Mouse (Mus musculus): ENCODE data around the gene Cep170b.

The Cep170b gene

DNA sequence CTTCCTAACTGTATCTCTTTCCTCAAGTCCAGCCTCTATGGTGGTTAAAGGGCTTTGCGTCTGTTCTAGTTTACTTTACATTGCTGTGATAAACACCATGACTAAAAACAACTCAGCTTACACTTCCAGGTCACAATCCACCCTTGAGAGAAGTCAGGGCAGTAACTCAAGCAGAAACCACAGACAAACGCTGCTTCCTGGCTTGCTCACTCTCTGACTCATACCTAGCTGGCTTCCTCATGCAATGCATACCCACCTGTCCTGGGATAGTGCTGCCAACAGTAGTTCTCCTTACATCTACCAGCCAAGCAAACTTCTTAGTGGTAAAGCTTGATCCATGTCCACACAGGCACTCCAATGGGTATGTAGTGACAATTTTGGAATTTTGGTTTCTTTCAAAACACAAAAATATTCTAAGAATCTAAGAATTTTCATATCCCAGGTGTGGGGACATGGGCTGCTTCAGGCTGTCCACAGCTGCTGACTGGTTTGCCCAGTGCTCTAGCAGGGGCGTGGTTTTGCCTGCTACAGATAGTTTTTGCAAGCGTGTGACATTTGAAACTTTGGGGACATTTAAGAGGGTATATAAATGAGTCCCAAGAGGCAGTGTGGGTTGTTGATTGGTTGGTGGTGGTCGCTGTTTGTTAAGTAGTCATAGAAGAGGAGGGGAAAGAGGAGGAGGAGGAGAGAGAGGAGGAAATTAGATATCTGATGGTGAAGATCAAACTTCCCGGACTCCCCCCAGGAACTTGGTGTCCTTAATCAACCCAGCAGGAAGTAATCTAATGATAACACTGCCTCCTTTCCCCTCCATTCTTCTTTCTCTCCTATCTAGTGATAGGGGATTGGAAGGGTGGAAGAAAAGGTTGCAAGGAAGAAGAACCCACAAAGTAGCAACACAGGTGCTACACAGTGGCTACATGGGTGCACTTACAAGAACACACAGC is 17.6 kb upstream of the Cep170b start:
- no peak for DNase-seq (ENCODE audit: low read depth)

DNA sequence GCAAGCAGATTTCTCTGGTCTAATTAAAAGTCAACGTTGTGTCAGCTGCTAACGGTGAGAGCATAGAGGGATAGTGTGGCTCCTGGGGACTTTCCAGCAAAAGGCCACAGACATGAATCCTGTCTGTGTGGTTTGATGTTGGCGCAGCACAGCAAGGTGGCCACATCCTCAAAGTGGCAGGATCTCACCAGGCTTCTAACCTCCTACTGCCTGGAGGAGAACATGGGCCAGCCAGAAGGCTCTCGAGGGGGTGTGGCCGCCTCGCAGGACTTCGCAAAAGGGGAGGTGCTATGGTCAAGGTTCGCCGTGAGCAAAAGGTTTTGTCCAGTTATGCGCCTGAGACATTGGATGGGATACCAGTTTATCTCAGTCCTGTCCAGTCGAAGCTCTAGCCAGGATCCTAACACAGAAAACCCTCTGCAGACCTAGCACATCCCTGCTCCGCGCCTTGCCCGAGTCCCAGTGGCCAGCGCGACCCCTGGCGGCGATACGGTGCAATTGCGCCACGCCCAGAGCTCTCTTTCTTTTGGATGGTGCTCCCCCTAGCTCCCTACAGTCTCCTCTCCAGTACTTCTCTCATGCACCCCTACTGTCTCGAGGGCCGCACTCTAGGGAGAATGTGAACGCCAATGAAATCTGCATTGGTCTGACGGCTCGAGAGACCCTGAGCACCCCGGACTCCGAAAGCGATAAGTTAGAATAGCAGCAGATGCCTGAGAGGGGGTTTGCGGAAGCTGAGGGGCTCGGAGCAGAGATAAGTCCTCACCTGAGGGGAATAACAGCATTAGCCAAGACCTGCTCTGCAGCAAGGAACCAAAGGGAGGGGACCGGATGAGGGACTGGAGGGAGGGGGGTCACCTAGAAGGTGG is 13.3 kb upstream of the Cep170b start:
- DNase-seq (ENCODE audit: low read depth), result peak; percentile 88

DNA sequence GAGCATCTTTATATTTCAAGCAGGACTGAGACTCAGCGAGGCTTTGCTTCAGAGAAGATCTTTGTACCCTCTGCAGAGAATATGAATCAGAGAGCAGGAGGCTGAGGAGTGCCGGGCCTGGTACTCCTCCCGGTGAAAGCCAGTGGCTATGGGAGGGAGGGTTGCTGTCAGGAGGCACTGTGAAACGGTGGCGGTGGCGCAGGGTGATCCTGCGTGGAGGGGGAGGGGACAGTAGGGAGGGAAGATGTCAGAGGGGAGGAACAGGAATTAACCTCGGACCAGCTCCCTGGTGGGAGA is 12.7 kb upstream of the Cep170b start:
- DNase-seq (ENCODE audit: low read depth), result no peak

DNA sequence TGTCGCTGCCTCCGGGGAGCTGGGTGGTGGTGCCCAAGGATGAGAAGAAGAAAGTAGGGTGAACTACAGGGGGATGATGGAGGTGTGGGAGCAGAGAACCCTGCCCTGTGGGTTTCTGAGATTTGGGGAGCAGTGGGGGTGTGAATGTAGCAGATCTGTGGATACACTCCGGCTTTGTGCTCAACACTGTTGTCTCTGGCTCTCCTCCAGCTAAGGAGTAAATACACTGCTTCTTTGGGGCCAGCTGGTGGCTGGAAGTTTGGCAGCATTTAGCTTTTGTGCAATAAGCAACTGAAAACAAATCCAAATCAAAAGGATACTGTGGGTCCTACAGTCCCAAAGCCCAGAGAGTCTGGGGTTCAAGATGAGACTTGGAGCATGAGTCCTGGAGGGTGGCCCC is 6.3 kb upstream of the Cep170b start:
- DNase-seq (ENCODE audit: low read depth), result no peak

DNA sequence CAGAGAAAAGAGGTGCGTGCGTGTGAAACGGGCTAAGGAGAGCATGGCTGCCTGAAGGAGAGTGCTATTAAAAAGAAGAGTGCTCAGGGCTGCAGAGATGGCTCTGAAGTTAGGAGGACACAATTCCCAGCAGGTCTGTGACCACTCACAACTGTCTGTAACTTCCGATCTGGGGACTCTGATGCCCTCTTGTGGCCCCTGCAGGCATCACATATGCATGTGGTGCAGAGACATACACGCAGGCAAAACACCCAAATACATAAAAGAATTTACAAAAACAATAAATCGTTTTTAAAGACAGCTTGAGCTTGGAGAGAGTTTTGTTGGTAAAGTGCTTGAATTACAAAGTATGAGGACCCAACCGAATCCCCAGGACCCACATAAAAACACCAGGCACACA is 3.1 kb upstream of the Cep170b start:
- DNase-seq (ENCODE audit: low read depth), result peak; percentile 69

DNA sequence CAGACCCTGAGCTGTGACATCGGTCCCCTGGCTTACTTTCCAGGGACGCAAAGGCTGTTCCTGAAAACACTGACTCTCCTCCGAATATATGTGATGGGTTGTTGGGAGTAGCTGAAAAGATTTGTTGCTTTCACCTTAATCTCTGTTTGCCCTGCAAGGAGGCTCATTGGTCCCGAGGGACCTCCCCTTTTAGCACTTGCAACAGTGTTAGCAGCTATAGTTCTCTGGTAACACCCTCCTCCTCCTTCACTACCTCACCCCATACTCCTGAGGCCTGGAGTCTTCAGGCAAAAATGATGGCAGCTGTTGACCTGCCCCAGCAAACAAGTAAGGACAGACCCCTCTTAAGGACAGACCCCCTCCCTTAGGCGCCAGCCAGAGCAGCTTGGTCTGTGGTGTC is 1.3 kb upstream of the Cep170b start:
- no peak for DNase-seq (ENCODE audit: low read depth)

DNA sequence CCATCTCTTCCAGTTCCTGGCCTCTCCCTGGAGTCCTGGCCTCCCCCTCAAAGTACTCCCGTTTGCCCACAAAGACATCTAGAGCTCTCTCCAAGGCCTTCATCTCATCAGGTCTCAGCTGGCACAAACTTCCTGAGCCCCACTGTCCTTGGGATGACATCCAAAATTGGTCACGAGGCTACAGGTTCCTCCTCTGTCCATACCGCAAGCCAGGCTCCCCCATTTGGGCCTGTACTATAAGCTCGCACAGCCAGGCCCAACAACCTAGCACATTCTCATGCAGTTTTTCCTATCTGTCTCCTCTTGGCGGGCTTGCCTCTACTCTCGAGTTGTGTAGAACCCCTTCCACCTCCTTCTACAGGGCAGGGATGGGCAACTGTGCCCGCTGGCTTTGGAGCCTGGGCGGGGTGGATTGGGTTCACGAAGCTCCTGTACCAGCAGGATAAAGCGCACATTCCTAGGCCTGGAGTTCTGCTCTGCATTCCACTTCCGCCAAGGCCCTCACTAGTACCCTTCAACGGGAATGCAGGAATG is 702 bp downstream of the Cep170b start:
- DNase-seq (ENCODE audit: low read depth), result no peak

DNA sequence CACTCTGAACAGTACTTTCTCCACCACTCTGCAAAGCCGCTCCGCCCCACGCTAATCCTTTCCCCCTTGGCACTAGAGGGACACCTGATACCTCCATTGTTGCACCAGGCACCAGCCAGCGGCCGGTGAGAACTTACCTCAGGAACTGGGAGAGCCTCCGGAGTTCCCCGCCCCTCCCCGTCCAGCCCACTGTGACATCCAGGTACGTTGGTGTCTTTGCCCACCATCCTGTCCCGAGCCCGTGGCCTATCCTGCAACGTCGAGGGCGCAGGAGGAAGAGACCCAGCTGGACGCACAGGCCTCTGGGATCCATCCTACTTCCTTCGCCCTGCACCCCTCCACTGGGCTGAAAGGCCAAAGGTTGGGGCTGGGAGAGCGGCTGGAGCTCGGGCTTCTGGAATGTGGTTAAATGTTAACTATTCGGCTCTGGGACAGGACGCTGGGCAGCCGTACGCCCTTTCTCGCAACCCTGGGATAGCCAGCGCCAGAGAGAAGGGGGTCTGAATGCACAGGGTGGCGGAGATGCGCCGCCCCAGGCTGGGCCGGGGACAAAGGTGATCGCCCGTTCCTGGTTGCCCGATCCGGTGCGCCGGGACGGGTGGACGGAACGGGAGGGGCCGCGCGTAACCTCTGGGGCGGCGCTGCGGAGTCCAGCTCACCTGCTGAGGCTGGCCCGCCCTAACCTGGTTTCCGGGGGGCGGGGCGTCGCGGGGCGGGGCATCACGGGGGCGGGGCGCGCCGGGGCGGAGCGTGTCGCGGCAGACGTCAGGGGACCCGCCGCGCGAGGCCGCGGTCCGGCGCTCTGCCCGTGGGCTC is 1.4 kb downstream of the Cep170b start:
- DNase-seq (ENCODE audit: low read depth), result peak; percentile 72

DNA sequence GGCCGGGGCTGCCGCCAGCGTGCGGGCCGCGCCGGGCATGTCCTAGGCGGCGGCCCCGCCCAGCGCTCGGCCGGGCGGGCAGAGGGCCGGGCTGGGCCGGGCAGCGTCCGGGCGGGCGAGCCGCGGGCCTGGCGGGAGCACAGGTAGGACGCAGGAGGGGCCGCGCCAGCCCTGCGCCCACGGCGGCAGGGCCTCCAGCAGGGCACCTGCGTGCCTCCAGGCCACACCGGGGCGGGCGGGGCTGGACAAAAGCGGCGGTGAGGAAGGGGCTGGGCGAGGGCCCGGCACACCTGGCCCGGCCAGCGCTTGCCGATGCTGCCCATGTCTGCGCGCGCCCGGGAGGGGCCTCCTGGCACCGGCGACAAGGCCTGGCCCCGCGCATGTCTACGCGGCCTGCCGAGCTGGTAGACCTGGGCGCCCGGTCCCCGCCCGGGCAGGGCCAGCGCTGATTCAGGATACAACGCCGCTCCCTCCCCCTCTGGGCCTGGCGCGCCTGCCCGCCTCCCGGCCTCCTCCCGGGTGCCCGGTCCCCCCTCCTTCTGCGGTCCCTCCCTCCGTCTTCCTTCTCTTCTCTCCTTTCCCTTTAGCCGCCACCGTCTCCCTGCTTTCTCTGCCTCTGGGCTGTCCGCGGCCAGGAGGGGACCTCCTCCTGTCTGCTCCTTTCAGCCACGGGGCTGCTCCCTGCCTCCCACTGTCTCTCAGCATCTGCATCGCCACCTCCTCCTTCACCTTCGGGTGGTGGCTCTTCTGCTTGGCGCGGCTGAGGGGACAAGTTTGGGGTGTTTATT is 2.2 kb downstream of the Cep170b start:
- peak; percentile 60 for DNase-seq (ENCODE audit: low read depth)

DNA sequence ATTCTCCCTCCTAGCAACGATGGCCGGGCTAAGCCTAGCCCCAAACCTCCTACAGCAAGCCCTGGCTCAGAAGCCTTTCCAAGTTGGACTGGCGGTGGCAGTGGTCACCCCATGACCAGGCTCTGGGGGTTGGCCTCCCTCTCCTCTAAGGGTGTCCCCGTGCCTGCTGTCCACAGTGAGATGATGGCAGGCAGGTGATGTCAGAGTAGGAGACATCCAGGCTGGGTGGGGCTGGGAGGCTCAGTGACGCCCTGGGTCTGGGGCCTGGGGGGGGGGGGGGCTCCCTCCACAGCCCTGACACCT is 2.7 kb downstream of the Cep170b start:
- DNase-seq (ENCODE audit: low read depth), result no peak

DNA sequence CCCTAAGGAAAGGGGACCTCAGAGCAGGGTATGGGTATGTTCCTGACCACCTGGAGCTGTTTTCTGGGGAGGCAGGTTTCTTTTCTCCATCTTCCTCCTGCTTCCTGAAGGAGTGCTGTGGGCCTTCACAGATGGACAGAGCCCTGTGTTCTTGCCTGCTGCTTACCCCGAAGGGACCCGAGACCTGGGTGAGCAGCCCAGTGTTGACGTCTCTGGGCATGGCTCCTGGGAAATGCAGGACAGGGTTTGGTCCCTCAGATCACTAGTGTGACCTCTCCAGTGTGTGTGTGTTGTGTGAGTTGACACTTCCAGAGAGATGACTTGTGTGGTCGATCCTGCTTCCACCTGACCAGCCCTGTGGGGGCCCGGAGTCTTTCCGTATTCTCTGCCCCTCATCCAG is 3.2 kb downstream of the Cep170b start:
- DNase-seq (ENCODE audit: low read depth), result no peak

DNA sequence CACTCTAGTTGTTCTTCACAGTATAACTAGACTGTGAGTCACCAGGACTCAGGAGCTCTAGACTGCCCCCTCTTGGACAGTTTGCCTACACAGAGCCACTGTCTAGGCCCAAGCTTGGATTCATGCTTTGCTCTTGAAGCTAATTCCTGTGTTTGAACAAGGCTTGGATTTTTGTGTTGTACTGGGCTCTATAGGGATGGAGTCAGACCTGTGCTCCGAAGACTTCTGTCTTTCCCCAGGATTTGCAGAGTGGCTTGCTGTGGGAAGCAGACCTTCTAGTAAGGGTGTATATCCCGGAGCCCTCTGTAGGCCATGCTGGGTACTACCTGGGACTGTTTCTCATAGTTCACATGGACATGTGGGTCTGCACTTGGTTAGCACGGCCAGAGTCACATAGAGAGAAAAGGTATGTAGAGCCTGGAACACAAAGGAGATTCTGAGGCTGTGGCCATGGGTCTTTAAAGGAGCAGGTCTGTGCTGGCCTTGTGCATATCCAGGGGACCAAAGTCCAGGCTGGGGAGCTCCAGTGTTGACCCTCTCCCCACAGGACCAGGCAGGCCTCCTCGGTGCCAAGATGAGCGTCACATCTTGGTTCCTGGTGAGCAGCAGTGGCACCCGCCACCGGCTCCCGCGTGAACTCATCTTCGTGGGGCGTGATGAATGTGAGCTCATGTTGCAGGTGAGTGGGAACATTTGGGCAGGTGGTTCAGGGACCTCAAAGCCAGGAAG is 4.0 kb downstream of the Cep170b start:
- DNase-seq (ENCODE audit: low read depth), result peak; percentile 88

DNA sequence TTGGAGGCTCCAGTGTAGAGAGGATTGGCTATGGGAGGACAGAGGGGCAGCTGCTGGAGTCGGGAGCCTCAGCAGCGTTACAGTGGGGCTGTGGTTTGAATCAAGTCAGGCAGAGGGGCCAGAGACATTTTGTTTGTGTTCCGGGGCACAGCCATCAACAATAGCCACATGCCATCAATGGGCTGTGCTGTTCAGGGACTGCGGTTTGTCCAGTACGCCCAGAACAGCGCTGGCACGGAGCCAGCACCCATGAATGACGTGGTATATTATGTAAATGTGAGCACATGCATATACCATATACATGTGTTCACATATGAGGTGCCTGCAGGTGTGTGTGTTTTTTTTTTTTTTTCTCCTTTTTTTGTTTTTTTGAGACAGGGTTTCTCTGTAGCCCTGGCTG is 7.5 kb downstream of the Cep170b start:
- no peak for DNase-seq (ENCODE audit: low read depth)

DNA sequence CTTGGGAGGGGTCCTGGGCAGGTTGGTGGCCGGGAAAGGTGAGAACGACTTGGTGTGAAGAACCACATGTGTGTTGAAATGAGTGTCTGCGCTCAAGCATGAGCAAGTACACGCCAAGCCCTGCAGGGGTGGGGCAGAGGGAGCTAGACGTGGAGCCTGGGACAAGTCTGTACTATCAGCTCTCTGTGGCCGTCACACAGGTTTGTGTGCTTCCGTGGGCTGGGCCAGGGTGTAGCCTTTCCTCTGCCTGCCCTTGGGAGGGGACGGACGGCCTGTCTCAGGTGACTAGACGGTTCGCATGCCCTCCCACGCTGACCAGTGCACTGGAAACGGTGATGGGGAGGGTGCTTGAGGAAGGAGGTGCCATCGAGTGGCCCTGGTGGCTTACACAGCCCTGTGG is 10.6 kb downstream of the Cep170b start:
- no peak for DNase-seq (ENCODE audit: low read depth)

DNA sequence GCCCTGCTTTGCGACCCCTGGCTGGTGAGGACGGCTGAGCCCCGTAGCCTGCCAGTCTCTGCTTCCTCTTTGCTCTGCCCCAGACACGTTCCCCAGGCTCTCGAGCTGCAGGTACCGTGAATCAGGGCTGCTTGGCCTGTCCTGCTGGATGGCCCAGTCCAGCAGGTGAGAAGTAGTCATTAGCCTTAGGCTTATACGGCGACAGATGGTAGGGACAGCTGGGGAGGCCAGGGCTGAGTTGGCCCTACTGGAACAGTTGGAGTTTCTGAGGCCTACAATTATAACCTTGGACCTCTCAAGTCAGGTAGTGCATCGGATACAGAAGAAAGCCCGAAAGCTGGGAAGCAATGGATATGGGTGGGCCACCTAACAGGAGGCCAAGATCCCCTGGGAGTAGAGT is 12.3 kb downstream of the Cep170b start:
- no peak for DNase-seq (ENCODE audit: low read depth)

DNA sequence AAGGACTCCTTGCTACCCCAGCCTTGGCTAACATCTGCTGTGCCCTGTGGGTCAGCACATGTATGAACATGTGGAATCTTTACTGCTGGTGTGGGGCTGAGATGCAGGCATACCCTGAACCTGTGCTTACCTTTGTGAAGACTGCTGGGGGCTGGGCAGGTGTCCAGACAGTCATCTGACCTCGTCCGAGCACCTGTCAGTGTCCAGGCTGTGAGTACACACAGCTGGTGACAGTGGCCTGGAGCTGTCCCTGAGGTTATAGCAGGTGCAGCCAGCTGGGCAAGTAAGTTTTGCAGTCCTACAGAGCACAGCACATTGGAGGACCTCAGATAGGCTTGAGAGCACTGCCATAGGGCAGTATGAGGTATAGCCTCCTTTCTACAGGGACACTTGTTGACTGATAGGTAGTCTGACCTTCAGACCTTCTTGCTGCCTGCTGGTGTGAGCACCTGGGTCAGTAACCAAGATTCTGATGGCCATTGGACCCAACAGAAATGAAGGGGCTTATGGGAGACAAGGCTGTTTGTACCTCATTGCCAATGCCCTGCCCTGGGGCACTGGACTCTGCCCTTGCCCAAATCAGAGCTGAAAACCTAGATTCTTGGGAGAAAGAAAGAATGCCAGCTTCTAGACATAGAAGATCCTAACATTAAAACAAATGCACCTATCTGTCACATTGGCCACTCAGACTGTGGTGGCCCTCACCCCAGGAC is 14.0 kb downstream of the Cep170b start:
- no peak for DNase-seq (ENCODE audit: low read depth)

DNA sequence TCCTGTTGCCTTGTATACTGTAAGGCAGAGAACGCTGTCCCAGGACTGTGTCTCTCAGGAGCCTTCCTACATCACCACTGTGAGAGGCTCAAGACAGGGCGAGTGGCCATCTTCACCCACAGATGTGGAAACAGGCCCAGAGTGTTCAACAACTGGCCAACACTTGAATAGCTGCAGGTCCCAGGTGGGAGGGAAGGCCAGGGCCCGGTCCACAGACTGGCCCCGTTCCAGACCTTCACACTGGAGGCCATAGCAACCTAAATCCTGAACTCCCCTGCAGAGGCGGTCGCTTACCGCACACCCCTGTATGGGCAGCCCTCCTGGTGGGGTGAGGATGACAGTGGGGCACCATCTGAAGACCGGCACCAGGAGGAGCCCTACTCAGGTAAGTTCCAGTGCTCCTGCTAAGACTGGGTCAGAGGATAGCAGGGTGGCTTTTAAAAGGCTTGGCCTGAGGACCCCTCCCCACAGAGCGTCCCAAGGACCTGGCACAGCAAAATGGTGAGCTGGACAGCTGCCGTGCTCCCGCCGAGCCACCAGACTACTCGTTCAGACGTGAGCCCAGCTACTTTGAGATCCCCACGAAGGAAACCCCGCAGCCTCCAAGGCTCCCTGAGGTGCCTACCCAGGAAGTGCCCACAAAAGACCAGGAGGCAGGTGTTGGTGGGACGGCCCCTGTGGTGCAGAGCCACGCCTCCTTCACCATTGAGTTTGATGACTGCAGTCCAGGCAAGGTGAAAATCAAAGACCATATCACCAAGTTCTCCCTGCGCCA is 14.8 kb downstream of the Cep170b start:
- DNase-seq (ENCODE audit: low read depth), result no peak

DNA sequence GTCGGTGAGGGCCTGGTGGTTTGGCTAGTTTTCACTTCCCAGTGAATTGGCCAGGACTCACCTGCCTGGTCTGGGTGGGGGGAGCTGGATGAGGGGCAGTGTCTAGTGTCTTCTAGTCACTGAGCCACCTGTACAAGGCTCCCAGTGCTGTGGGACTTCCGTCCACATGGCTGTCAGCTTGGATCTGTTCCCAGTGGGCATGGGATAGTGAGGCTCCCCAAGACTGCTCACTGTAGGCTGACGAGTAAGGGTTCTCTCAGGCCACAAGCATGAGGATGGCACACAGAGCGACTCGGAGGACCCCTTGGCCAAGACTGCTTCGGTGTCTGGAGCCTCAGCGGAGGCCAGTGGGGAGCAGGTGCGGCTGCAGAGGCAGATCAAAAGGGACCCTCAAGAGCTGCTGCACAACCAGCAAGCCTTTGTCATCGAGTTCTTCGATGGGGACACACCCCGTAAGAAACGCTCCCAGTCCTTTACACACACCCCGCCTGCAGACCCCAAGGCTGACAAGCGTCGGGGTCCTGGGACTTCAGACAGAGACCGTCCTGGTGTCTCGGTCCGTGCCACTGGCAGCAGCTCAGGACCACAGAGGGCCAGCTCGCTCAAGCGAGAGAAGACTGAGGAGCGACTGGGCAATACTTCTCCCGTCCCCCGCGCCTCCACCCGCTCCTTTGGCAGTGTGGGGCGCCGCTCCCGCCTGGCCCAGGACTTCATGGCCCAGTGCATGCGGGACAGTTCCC is 15.8 kb downstream of the Cep170b start:
- no peak for DNase-seq (ENCODE audit: low read depth)

DNA sequence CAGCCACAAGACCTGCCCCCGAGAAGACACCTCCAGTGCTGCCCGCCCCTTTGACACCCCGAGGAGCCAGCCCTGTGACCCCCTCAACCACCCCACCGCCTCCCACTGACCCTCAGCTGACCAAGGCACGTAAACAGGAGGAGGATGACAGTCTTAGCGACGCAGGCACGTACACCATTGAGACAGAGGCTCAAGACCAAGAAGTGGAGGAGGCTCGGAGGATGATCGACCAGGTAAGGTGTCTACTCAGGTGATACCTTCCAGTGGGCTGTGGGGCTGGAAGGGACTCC is 16.3 kb downstream of the Cep170b start:
- DNase-seq (ENCODE audit: low read depth), result no peak
